Mouse (Mus musculus): ENCODE measurements at regions not wholly inside any gene's neighbourhood (a gene's known extent, or its start where the extent isn't known, plus 50 kb on each side); places are given as distances from the start of the nearest gene placed in this dataset.
A peak's percentile ranks its signal among the peaks of the same experiment; 100 is the strongest.

- H3K27ac ChIP-seq, result no peak overlapping the region
- WGBS, result 80% methylated on average over 6 of the region's 6 CpGs
- H3K4me2 ChIP-seq (ENCODE audit: low read depth, low read length), result no peak overlapping the region
- H3K36me3 ChIP-seq (ENCODE audit: insufficient read depth, low read length), result no peaks in the 10 kb centered on the region
- no peaks in the 10 kb centered on the region for H3K4me1 ChIP-seq (ENCODE audit: insufficient read depth, low read length)
- no peaks in the 10 kb centered on the region for H3K9me3 ChIP-seq (ENCODE audit: low read length)
- DNase-seq (ENCODE audit: low spot score) (no peak), ATAC-seq (no peak)
- no peak overlapping the region for H3K4me3 ChIP-seq (ENCODE audit: low read length)
- H3K27me3 ChIP-seq (ENCODE audit: insufficient read depth, low read length), result no peaks in the 10 kb centered on the region
- no peak overlapping the region for H3K9ac ChIP-seq (replicated peaks; ENCODE audit: low read length)
- no peak for TF ChIP-seq CTCF (IDR thresholded peaks at IDR 0.05; ENCODE audit: low read depth)
Observed at GRCm38 (mm10) chr5:50778221-50778620, 719.4 kb upstream of the Adgra3 start.

GRCm38 (mm10) chr5:50762261-50762660, 703.5 kb upstream of the Adgra3 start:
- Histone ChIP-seq H3K4me3 (ENCODE audit: low read length) (no peak overlapping the region), H3K4me2 (ENCODE audit: low read depth, low read length) (no peak overlapping the region), H3K27ac (no peak overlapping the region), H3K9me3 (ENCODE audit: low read length) (no peaks in the 10 kb centered on the region), H3K36me3 (ENCODE audit: insufficient read depth, low read length) (no peaks in the 10 kb centered on the region), H3K9ac (replicated peaks; ENCODE audit: low read length) (no peak overlapping the region), H3K4me1 (ENCODE audit: insufficient read depth, low read length) (no peaks in the 10 kb centered on the region), H3K27me3 (ENCODE audit: insufficient read depth, low read length) (no peaks in the 10 kb centered on the region)
- WGBS, result 77% methylated on average over 5 of the region's 5 CpGs
- TF ChIP-seq CTCF (IDR thresholded peaks at IDR 0.05; ENCODE audit: low read depth), result no peak
- ATAC-seq (no peak), DNase-seq (ENCODE audit: low spot score) (no peak)

- Histone ChIP-seq H3K27ac (no peak overlapping the region), H3K4me2 (ENCODE audit: low read depth, low read length) (no peak overlapping the region), H3K4me1 (ENCODE audit: insufficient read depth, low read length) (no peaks in the 10 kb centered on the region), H3K9ac (replicated peaks; ENCODE audit: low read length) (no peak overlapping the region), H3K4me3 (ENCODE audit: low read length) (no peak overlapping the region), H3K9me3 (ENCODE audit: low read length) (no peaks in the 10 kb centered on the region), H3K36me3 (ENCODE audit: insufficient read depth, low read length) (no peaks in the 10 kb centered on the region), H3K27me3 (ENCODE audit: insufficient read depth, low read length) (no peaks in the 10 kb centered on the region)
- TF ChIP-seq CTCF (IDR thresholded peaks at IDR 0.05; ENCODE audit: low read depth), result no peak
- DNase-seq (ENCODE audit: low spot score) (no peak), ATAC-seq (no peak)
- 91% methylated on average over 3 of the region's 3 CpGs for WGBS
Observed at GRCm38 (mm10) chr5:50760386-50760785, 701.6 kb upstream of the Adgra3 start.

- no peak overlapping the region for H3K27ac ChIP-seq
- DNase-seq (ENCODE audit: low spot score) (peak; percentile 74), ATAC-seq (no peak)
- peak; percentile 75 for TF ChIP-seq CTCF (IDR thresholded peaks at IDR 0.05; ENCODE audit: low read depth)
- H3K4me2 ChIP-seq (ENCODE audit: low read depth, low read length), result no peak overlapping the region
- no peak overlapping the region for H3K4me3 ChIP-seq (ENCODE audit: low read length)
- no peak overlapping the region for H3K9ac ChIP-seq (replicated peaks; ENCODE audit: low read length)
- 63% methylated on average over 1 of the region's 1 CpGs for WGBS
- H3K27me3 ChIP-seq (ENCODE audit: insufficient read depth, low read length), result no peaks in the 10 kb centered on the region
- no peaks in the 10 kb centered on the region for H3K4me1 ChIP-seq (ENCODE audit: insufficient read depth, low read length)
- H3K9me3 ChIP-seq (ENCODE audit: low read length), result no peaks in the 10 kb centered on the region
- H3K36me3 ChIP-seq (ENCODE audit: insufficient read depth, low read length), result no peaks in the 10 kb centered on the region
Observed at GRCm38 (mm10) chr5:50752766-50753165, 694.0 kb upstream of the Adgra3 start.

GRCm38 (mm10) chr5:50751358-50751757, 692.6 kb upstream of the Adgra3 start:
- Histone ChIP-seq H3K27ac (no peak overlapping the region), H3K27me3 (ENCODE audit: insufficient read depth, low read length) (no peaks in the 10 kb centered on the region), H3K4me3 (ENCODE audit: low read length) (no peak overlapping the region), H3K36me3 (ENCODE audit: insufficient read depth, low read length) (no peaks in the 10 kb centered on the region), H3K4me2 (ENCODE audit: low read depth, low read length) (no peak overlapping the region), H3K9ac (replicated peaks; ENCODE audit: low read length) (no peak overlapping the region), H3K4me1 (ENCODE audit: insufficient read depth, low read length) (no peaks in the 10 kb centered on the region), H3K9me3 (ENCODE audit: low read length) (no peaks in the 10 kb centered on the region)
- 53% methylated on average over 3 of the region's 3 CpGs for WGBS
- no peak for TF ChIP-seq CTCF (IDR thresholded peaks at IDR 0.05; ENCODE audit: low read depth)
- ATAC-seq (no peak), DNase-seq (ENCODE audit: low spot score) (no peak)

GRCm38 (mm10) chr5:50743030-50743429, 684.2 kb upstream of the Adgra3 start:
- TF ChIP-seq CTCF (IDR thresholded peaks at IDR 0.05; ENCODE audit: low read depth), result no peak
- Histone ChIP-seq H3K27me3 (ENCODE audit: insufficient read depth, low read length) (no peaks in the 10 kb centered on the region), H3K4me2 (ENCODE audit: low read depth, low read length) (no peak overlapping the region), H3K27ac (no peak overlapping the region), H3K4me1 (ENCODE audit: insufficient read depth, low read length) (no peaks in the 10 kb centered on the region), H3K9me3 (ENCODE audit: low read length) (no peaks in the 10 kb centered on the region), H3K9ac (replicated peaks; ENCODE audit: low read length) (no peak overlapping the region), H3K36me3 (ENCODE audit: insufficient read depth, low read length) (no peaks in the 10 kb centered on the region), H3K4me3 (ENCODE audit: low read length) (no peak overlapping the region)
- DNase-seq (ENCODE audit: low spot score), result no peak
- no peak for ATAC-seq
- 67% methylated on average over 5 of the region's 5 CpGs for WGBS

GRCm38 (mm10) chr5:50733711-50734110, 674.9 kb upstream of the Adgra3 start:
- ATAC-seq (no peak), DNase-seq (ENCODE audit: low spot score) (no peak)
- H3K9me3 ChIP-seq (ENCODE audit: low read length), result no peaks in the 10 kb centered on the region
- H3K9ac ChIP-seq (replicated peaks; ENCODE audit: low read length), result no peak overlapping the region
- no peak overlapping the region for H3K4me2 ChIP-seq (ENCODE audit: low read depth, low read length)
- no peak overlapping the region for H3K4me3 ChIP-seq (ENCODE audit: low read length)
- TF ChIP-seq CTCF (IDR thresholded peaks at IDR 0.05; ENCODE audit: low read depth), result no peak
- H3K36me3 ChIP-seq (ENCODE audit: insufficient read depth, low read length), result no peaks in the 10 kb centered on the region
- H3K4me1 ChIP-seq (ENCODE audit: insufficient read depth, low read length), result no peaks in the 10 kb centered on the region
- no peak overlapping the region for H3K27ac ChIP-seq
- 63% methylated on average over 3 of the region's 3 CpGs for WGBS
- no peaks in the 10 kb centered on the region for H3K27me3 ChIP-seq (ENCODE audit: insufficient read depth, low read length)

Data from hindbrain, postnatal 0 days (tissue).